Mouse (Mus musculus) liver, adult 2 months (tissue): ENCODE results near the gene Cfap74.

ENCODE experiments used
- CTCF ChIP-seq: fragments of 200-500 bp; IDR thresholded peaks from 2 replicates; pipeline ENCODE4 v1.5.1; 2011; ENCODE audit warnings: low read depth, low read length, control low read depth
- POLR2A ChIP-seq: fragments of 200-500 bp; IDR thresholded peaks from 2 replicates; pipeline ENCODE4 v1.6.1; 2011; ENCODE audit warnings: low read length, control low read depth; ENCODE audit not compliant: insufficient read depth; ENCODE audit errors: extremely low read depth

DNA sequence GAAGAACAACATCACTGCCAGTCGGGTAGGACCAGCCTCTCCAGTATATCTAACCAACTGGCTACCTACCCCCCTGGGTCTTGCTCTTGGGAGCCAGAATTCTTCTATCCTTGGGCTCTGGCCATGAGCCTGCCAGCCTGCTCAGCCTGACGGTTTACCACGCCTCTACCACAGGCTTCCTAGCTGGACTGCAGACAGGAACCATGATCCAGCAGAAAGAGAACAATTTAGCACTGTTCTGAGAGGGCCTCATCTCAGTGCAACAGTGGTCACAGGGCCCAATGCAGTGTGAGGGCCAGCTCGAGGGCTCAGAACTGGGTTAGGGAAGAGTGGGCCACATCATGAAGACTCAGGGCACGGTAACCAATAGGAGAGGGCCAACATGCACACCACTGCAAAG lies 15.0 kb downstream of the Cfap74 start:
- TF ChIP-seq CTCF (no peak), POLR2A (no peak)
